Mouse (Mus musculus): ENCODE measurements around the gene Brd1. TPM values are rescaled to one million over a fixed set of nuclear protein-coding genes. Genes with fewer than 3 reads are reported as not detected.

Gene Brd1
- polyA plus RNA-seq, 1 experiment = 2.1 TPM

GRCm38 (mm10) chr15:88736166-88736565 lies 2.1 kb upstream of the Brd1 start:
- Histone ChIP-seq H3K36me3 (ENCODE audit: control insufficient read depth) (peaks cover 12% of the 10 kb centered on the region), H3K4me1 (ENCODE audit: control insufficient read depth) (peaks cover 33% of the 10 kb centered on the region), H3K4me3 (replicated peaks) (no peak overlapping the region), H3K27me3 (ENCODE audit: control insufficient read depth) (peaks cover 3% of the 10 kb centered on the region), H3K9me3 (ENCODE audit: control insufficient read depth, low read length) (no peaks in the 10 kb centered on the region)
- TF ChIP-seq GATA1 (IDR thresholded peaks at IDR 0.05; ENCODE audit: low read length) = no peak
- TF ChIP-seq TAL1 (IDR thresholded peaks at IDR 0.05; ENCODE audit: low read length) = no peak

GRCm38 (mm10) chr15:88733041-88733751 lies 837 bp downstream of the Brd1 start:
- peaks cover 40% of the 10 kb centered on the region for H3K36me3 ChIP-seq (ENCODE audit: control insufficient read depth)
- H3K4me1 ChIP-seq (ENCODE audit: control insufficient read depth) = peaks cover 59% of the 10 kb centered on the region
- H3K4me3 ChIP-seq (replicated peaks) = peak overlapping the region; percentile 94
- TF ChIP-seq GATA1 (IDR thresholded peaks at IDR 0.05; ENCODE audit: low read length) (no peak), TAL1 (IDR thresholded peaks at IDR 0.05; ENCODE audit: low read length) (no peak)
- no peaks in the 10 kb centered on the region for H3K9me3 ChIP-seq (ENCODE audit: control insufficient read depth, low read length)
- H3K27me3 ChIP-seq (ENCODE audit: control insufficient read depth) = peaks cover 2% of the 10 kb centered on the region

- Histone ChIP-seq H3K4me3 (replicated peaks) (peak overlapping the region; percentile 94), H3K36me3 (ENCODE audit: control insufficient read depth) (peaks cover 44% of the 10 kb centered on the region), H3K4me1 (ENCODE audit: control insufficient read depth) (peaks cover 59% of the 10 kb centered on the region), H3K9me3 (ENCODE audit: control insufficient read depth, low read length) (no peaks in the 10 kb centered on the region), H3K27me3 (ENCODE audit: control insufficient read depth) (peaks cover 2% of the 10 kb centered on the region)
- no peak for TF ChIP-seq GATA1 (IDR thresholded peaks at IDR 0.05; ENCODE audit: low read length)
- no peak for TF ChIP-seq TAL1 (IDR thresholded peaks at IDR 0.05; ENCODE audit: low read length)
Measured at GRCm38 (mm10) chr15:88732405-88733020, 1.5 kb downstream of the Brd1 start.

- Histone ChIP-seq H3K9me3 (ENCODE audit: control insufficient read depth, low read length) (no peaks in the 10 kb centered on the region), H3K36me3 (ENCODE audit: control insufficient read depth) (peaks cover 56% of the 10 kb centered on the region), H3K27me3 (ENCODE audit: control insufficient read depth) (peaks cover 2% of the 10 kb centered on the region), H3K4me1 (ENCODE audit: control insufficient read depth) (peaks cover 59% of the 10 kb centered on the region), H3K4me3 (replicated peaks) (no peak overlapping the region)
- no peak for TF ChIP-seq TAL1 (IDR thresholded peaks at IDR 0.05; ENCODE audit: low read length)
- no peak for TF ChIP-seq GATA1 (IDR thresholded peaks at IDR 0.05; ENCODE audit: low read length)
Measured at GRCm38 (mm10) chr15:88730717-88731116, 3.3 kb downstream of the Brd1 start.

- peaks cover 85% of the 10 kb centered on the region for H3K36me3 ChIP-seq (ENCODE audit: control insufficient read depth)
- H3K27me3 ChIP-seq (ENCODE audit: control insufficient read depth) = no peaks in the 10 kb centered on the region
- no peak overlapping the region for H3K4me3 ChIP-seq (replicated peaks)
- no peaks in the 10 kb centered on the region for H3K9me3 ChIP-seq (ENCODE audit: control insufficient read depth, low read length)
- TF ChIP-seq TAL1 (IDR thresholded peaks at IDR 0.05; ENCODE audit: low read length) = no peak
- TF ChIP-seq GATA1 (IDR thresholded peaks at IDR 0.05; ENCODE audit: low read length) = no peak
- peaks cover 41% of the 10 kb centered on the region for H3K4me1 ChIP-seq (ENCODE audit: control insufficient read depth)
Measured at GRCm38 (mm10) chr15:88727204-88727603, 6.8 kb downstream of the Brd1 start.

GRCm38 (mm10) chr15:88725036-88725435 lies 9.0 kb downstream of the Brd1 start:
- H3K4me1 ChIP-seq (ENCODE audit: control insufficient read depth) = peaks cover 20% of the 10 kb centered on the region
- H3K9me3 ChIP-seq (ENCODE audit: control insufficient read depth, low read length) = no peaks in the 10 kb centered on the region
- TF ChIP-seq TAL1 (IDR thresholded peaks at IDR 0.05; ENCODE audit: low read length) (no peak), GATA1 (IDR thresholded peaks at IDR 0.05; ENCODE audit: low read length) (no peak)
- H3K4me3 ChIP-seq (replicated peaks) = no peak overlapping the region
- H3K27me3 ChIP-seq (ENCODE audit: control insufficient read depth) = no peaks in the 10 kb centered on the region
- peaks cover 84% of the 10 kb centered on the region for H3K36me3 ChIP-seq (ENCODE audit: control insufficient read depth)

GRCm38 (mm10) chr15:88724311-88724710 lies 9.7 kb downstream of the Brd1 start:
- Histone ChIP-seq H3K4me3 (replicated peaks) (no peak overlapping the region), H3K4me1 (ENCODE audit: control insufficient read depth) (peaks cover 13% of the 10 kb centered on the region)

GRCm38 (mm10) chr15:88723205-88723604 lies 10.8 kb downstream of the Brd1 start:
- Histone ChIP-seq H3K4me1 (ENCODE audit: control insufficient read depth) (peaks cover 7% of the 10 kb centered on the region), H3K4me3 (replicated peaks) (no peak overlapping the region), H3K36me3 (ENCODE audit: control insufficient read depth) (peaks cover 82% of the 10 kb centered on the region), H3K27me3 (ENCODE audit: control insufficient read depth) (no peaks in the 10 kb centered on the region), H3K9me3 (ENCODE audit: control insufficient read depth, low read length) (no peaks in the 10 kb centered on the region)
- no peak for TF ChIP-seq GATA1 (IDR thresholded peaks at IDR 0.05; ENCODE audit: low read length)
- TF ChIP-seq TAL1 (IDR thresholded peaks at IDR 0.05; ENCODE audit: low read length) = no peak

More at GRCm38 (mm10) chr15:88724311-88724710, 9.7 kb downstream of the Brd1 start:
- Histone ChIP-seq H3K36me3 (ENCODE audit: control insufficient read depth) (peaks cover 81% of the 10 kb centered on the region), H3K27me3 (ENCODE audit: control insufficient read depth) (no peaks in the 10 kb centered on the region), H3K9me3 (ENCODE audit: control insufficient read depth, low read length) (no peaks in the 10 kb centered on the region)
- no peak for TF ChIP-seq GATA1 (IDR thresholded peaks at IDR 0.05; ENCODE audit: low read length)
- TF ChIP-seq TAL1 (IDR thresholded peaks at IDR 0.05; ENCODE audit: low read length) = no peak

- no peak for TF ChIP-seq TAL1 (IDR thresholded peaks at IDR 0.05; ENCODE audit: low read length)
- no peak for TF ChIP-seq GATA1 (IDR thresholded peaks at IDR 0.05; ENCODE audit: low read length)
- 0 out of 2 replicates have a peak, but pooled peaks cover 2% of the 10 kb centered on the region for H3K4me1 ChIP-seq (ENCODE audit: control insufficient read depth)
Measured at GRCm38 (mm10) chr15:88717239-88717638, 16.8 kb downstream of the Brd1 start.

More at GRCm38 (mm10) chr15:88717239-88717638, 16.8 kb downstream of the Brd1 start:
- H3K27me3 ChIP-seq (ENCODE audit: control insufficient read depth) = no peaks in the 10 kb centered on the region
- peaks cover 93% of the 10 kb centered on the region for H3K36me3 ChIP-seq (ENCODE audit: control insufficient read depth)
- H3K4me3 ChIP-seq (replicated peaks) = no peak overlapping the region
- no peaks in the 10 kb centered on the region for H3K9me3 ChIP-seq (ENCODE audit: control insufficient read depth, low read length)
